Mouse (Mus musculus): ENCODE data around the gene Nop16. TPM values are rescaled to one million over a fixed set of nuclear protein-coding genes. Genes with fewer than 3 reads are reported as not detected.

Gene Nop16
- polyA plus RNA-seq, 1 experiment from 2014 or later, result 71.2 TPM

GRCm38 (mm10) chr13:54556796-54557195, 33.1 kb downstream of the Nop16 start:
- Histone ChIP-seq H3K36me3 (ENCODE audit: control insufficient read depth, insufficient read depth, low read length) (peaks cover 47% of the 10 kb centered on the region), H3K4me3 (ENCODE audit: low read length) (no peak overlapping the region), H3K27me3 (ENCODE audit: control insufficient read depth, insufficient read depth, low read depth, low read length) (no peaks in the 10 kb centered on the region), H3K4me2 (ENCODE audit: low read depth, low read length) (no peak overlapping the region), H3K9me3 (ENCODE audit: control insufficient read depth, low read length) (no peaks in the 10 kb centered on the region), H3K27ac (ENCODE audit: low read length) (no peak overlapping the region), H3K4me1 (replicated peaks; ENCODE audit: control insufficient read depth, insufficient read depth, low read length) (no peaks in the 10 kb centered on the region), H3K9ac (ENCODE audit: low read length) (no peak overlapping the region)
- no peak for ATAC-seq (ENCODE audit: low read depth)
- 67% methylated on average over 3 of the region's 3 CpGs for WGBS

DNA sequence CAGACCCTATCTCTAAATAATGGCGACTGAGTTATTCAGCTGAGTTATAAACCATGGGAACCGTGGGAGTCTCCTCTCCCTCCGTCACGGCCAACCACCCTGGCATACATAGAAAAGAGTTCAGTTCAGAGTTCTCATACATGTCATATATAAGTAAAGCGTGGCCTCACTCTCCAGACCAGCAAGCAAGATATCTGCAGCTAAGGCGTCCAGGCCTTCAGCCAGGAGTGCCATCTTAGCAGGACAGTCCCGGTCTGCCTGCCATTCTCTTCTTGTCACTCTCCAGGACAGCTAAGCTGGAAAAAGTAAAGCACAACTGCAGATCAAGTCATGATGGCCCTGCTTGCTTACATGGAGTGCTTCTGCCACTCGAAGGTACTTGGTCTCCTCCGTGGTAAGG, 33.7 kb downstream of the Nop16 start:
- Histone ChIP-seq H3K4me3 (ENCODE audit: low read length) (no peak overlapping the region), H3K4me1 (replicated peaks; ENCODE audit: control insufficient read depth, insufficient read depth, low read length) (no peaks in the 10 kb centered on the region), H3K9me3 (ENCODE audit: control insufficient read depth, low read length) (no peaks in the 10 kb centered on the region), H3K4me2 (ENCODE audit: low read depth, low read length) (no peak overlapping the region), H3K36me3 (ENCODE audit: control insufficient read depth, insufficient read depth, low read length) (peaks cover 47% of the 10 kb centered on the region), H3K9ac (ENCODE audit: low read length) (no peak overlapping the region), H3K27ac (ENCODE audit: low read length) (no peak overlapping the region), H3K27me3 (ENCODE audit: control insufficient read depth, insufficient read depth, low read depth, low read length) (no peaks in the 10 kb centered on the region)
- 89% methylated on average over 9 of the region's 9 CpGs for WGBS
- no peak for ATAC-seq (ENCODE audit: low read depth)

DNA sequence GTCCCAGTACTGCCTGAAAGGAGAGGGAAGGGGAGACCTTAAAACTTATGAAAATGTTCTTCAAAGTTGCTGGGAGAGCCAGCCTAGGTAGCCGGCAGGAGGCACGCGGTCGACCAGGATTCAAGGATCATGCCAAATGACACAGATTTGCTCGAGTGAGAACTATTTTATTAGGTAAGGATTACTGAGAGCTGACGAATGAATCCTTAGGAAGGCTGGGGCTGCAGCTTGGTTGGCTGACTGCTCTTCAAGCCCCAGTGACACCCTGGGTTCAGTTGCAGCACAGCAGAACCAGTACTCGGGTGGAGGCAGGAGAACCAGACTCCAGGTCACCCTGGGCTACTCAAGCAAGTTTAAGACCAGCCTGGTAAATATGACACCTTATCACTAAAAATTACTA, 41.9 kb downstream of the Nop16 start:
- WGBS, result 86% methylated on average over 7 of the region's 7 CpGs
- Histone ChIP-seq H3K4me2 (ENCODE audit: low read depth, low read length) (no peak overlapping the region), H3K36me3 (ENCODE audit: control insufficient read depth, insufficient read depth, low read length) (peaks cover 22% of the 10 kb centered on the region), H3K9me3 (ENCODE audit: control insufficient read depth, low read length) (no peaks in the 10 kb centered on the region), H3K9ac (ENCODE audit: low read length) (no peak overlapping the region), H3K4me1 (replicated peaks; ENCODE audit: control insufficient read depth, insufficient read depth, low read length) (no peaks in the 10 kb centered on the region), H3K4me3 (ENCODE audit: low read length) (no peak overlapping the region), H3K27ac (ENCODE audit: low read length) (no peak overlapping the region), H3K27me3 (ENCODE audit: control insufficient read depth, insufficient read depth, low read depth, low read length) (no peaks in the 10 kb centered on the region)
- ATAC-seq (ENCODE audit: low read depth), result no peak

Small RNA genes within 50 kb of the gene (microRNA-seq; reads per million reads assigned to microRNA genes)
- gene Gm24195, result not detected

Other genes starting within 250 kb of the Nop16 start
- 5.0 and 5.3 TPM in 2 replicates for gene Cplx2, start 218.7 kb downstream of the Nop16 start, polyA plus RNA-seq (2015; fragmentation: Nextera tagmentation; extraction: Ambion mirVana)
- gene Thoc3, start 121.2 kb downstream of the Nop16 start, polyA plus RNA-seq (2015; fragmentation: Nextera tagmentation; extraction: Ambion mirVana), result 98.2 and 101 TPM in 2 replicates
- 7.3 and 8.3 TPM in 2 replicates for gene Simc1, start 86.3 kb downstream of the Nop16 start, polyA plus RNA-seq (2015; fragmentation: Nextera tagmentation; extraction: Ambion mirVana)
- gene 4833439L19Rik, start 24.7 kb downstream of the Nop16 start, polyA plus RNA-seq (2015; fragmentation: Nextera tagmentation; extraction: Ambion mirVana), result 129 and 130 TPM in 2 replicates
- gene Arl10, start 15.1 kb downstream of the Nop16 start, polyA plus RNA-seq (2015; fragmentation: Nextera tagmentation; extraction: Ambion mirVana), result 25.3 and 28.6 TPM in 2 replicates
- gene Higd2a, start 117 bp upstream of the Nop16 start, polyA plus RNA-seq (2015; fragmentation: Nextera tagmentation; extraction: Ambion mirVana), result 189 and 192 TPM in 2 replicates
- gene Cltb, start 21.3 kb upstream of the Nop16 start, polyA plus RNA-seq (2015; fragmentation: Nextera tagmentation; extraction: Ambion mirVana), result 46.2 and 47.8 TPM in 2 replicates
- gene Faf2, start 31.7 kb upstream of the Nop16 start, polyA plus RNA-seq (2015; fragmentation: Nextera tagmentation; extraction: Ambion mirVana), result 72.1 and 78.6 TPM in 2 replicates
- 44.7 and 49.4 TPM in 2 replicates for gene Rnf44, start 103.8 kb upstream of the Nop16 start, polyA plus RNA-seq (2015; fragmentation: Nextera tagmentation; extraction: Ambion mirVana)
- 0.30 TPM in 1 of 2 replicates, not detected in the other for gene Cdhr2, start 111.4 kb upstream of the Nop16 start, polyA plus RNA-seq (2015; fragmentation: Nextera tagmentation; extraction: Ambion mirVana)
- 0.05 and 0.16 TPM in 2 replicates for gene Gprin1, start 159.8 kb upstream of the Nop16 start, polyA plus RNA-seq (2015; fragmentation: Nextera tagmentation; extraction: Ambion mirVana)
- 0.31 TPM in 1 of 2 replicates, not detected in the other for gene Sncb, start 176.5 kb upstream of the Nop16 start, polyA plus RNA-seq (2015; fragmentation: Nextera tagmentation; extraction: Ambion mirVana)
- not detected in 2 replicates for gene Eif4e1b, start 193.9 kb upstream of the Nop16 start, polyA plus RNA-seq (2015; fragmentation: Nextera tagmentation; extraction: Ambion mirVana)
- gene Tspan17, start 199.3 kb upstream of the Nop16 start, polyA plus RNA-seq (2015; fragmentation: Nextera tagmentation; extraction: Ambion mirVana), result 19.6 and 21.0 TPM in 2 replicates